Mouse (Mus musculus) right cerebral cortex, postnatal 36 days (tissue): ENCODE measurements around the gene Ssh1.

ENCODE experiments used
- DNase-seq, 2 experiments: peaks; one replicate each; pipeline ENCODE4 v3.0.0; 2022; ENCODE audit warnings: low spot score in 2 of 2, mixed read lengths in 1 of 2

Gene Ssh1

DNA sequence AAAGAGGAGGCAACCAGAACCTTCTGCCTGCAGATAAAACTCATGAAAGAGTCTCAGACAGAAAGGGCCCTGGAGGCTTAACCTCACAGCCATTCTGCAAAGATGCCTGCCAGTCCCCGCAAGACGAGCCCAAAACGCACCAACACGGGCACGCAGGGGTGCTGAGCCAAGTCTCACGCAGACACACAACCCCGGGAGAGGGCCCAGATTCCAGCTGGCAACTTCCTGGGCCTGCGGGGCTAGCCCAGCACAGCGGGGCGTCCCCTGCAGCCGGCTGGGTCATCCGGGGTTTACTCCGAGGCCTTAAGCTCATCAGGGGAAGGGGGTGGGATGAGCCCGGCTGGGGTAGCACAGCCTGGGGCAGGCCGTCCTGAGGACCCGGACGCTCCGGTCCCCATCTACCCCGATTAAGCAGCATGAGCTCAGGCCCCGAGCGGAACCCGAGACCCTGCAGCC lies 635 bp downstream of the Ssh1 start:
- DNase-seq, result peak in 1 of 2 experiments; percentile 32

DNA sequence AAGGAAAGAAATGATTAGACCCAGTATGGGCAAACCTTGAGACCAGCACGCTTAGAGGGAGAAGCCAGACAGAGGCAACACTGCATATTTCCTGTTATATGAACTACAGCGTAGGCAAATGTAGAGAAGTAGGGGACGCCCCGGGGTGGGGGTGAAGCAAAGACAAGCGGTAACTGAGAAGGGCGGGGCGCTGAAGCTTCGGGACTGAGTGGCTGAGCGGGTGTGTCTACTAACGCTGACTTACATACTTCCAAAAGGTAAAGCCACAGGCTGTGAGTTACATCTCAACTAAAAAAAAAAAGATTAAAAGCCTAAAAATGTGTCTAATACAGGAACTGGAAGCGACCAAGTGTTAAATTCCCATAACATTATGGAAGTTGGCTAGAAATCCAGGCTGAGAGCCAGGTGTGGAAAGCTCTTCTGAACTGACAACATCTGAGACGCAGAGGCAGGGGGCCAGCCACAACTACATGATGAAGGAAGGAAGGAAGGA lies 1.3 kb downstream of the Ssh1 start:
- no peak for DNase-seq

DNA sequence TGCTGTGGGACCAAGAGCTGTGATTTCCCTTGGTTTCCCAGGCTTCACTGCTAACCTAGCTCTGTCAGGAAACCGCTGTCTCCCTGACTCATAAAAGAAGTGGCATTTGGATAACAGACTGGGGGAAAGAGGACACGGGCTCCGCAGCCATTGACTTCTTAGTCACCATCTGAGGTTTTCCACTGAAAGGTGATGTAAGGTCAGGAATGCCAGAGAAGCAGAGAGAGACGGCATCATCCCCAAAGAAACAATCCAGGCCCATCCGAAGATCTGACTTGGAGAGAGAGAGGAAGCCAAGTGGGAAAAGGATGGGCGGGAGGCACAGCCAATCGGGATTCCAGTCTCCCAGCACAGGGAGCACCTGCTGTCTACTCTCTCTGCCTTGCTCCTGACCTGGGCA lies 2.6 kb downstream of the Ssh1 start:
- no peak for DNase-seq

DNA sequence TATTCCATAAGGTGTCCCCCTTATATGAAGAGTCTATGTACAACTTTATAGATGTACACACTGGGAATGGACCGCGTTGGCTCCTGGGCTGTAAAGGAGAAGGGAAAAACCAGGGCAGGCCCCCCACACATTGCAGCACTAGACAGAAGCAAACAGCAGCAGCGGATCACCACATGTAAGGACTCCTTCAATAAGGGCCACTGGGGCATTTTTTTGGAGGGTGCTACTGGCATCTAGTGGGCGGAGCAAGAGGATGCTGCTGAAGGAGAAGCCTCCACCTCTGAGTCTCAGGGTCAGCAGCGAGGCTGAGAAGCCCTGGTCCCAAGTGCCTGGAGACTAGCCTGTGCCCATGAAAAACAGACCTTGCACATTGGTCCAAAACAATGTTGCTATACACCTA lies 3.1 kb downstream of the Ssh1 start:
- DNase-seq, result no peak

DNA sequence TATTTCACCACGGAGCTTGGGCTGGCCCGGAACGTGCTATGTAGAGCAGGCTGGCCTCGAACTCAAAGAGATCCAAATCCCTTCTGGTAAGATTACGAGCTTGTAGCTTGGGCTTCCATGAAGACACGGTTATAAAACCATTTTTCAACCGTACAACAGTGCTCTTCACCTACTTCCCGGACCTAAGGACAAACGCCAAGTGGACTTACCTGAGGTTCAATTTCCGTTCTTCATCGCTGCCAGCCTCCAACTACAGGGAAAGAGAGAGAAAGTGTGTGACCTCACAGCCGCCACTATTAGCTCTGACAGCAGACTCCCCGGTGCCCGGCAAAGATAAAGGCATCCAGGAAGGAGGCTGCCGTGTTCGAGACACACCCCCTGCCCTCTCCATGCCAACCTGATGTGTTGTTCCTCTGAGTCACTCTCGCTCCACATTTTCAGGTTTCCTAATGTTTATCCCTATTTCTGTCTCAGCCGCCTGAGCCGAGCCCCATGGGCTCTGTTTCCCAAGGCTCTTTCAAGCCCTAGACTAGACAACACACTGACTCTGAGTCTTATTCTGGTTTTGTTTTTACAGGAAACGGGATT lies 4.2 kb downstream of the Ssh1 start:
- DNase-seq, result no peak

DNA sequence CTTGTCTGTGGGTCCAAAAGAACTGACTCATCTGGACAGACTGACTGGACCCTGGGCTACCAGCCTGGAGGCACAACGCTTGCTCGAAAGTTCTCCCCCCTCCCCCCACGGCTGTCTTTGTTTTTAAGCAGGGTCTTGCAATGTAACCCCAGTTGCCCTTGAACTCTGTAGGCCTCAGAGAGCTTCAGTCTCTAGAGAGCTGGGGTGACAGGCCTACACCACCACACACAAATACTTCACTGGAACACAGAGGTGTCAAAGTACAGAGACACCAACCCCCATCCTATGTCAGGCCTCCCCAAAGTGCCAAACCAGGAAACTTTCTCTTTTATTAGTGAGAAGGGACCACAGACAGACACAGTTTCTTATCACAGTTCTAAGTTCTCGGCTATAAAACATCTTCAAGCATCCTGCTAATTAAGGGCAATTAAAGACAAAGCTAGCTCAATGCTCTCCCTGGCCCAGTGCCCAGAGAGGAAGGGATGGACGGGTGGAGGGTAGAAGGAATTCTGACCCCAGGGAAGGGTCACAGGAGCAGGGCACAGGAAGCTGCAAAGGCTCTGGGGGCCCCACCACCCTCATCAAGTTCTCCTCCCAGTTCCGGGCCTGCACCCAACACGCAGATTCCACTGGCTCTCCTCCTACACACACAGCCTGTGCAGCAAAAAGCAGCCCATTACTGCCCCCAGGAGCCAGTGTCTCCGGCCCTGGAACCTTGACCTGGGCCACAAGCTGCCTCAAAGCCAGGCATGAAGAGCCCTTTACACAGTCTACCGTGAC lies 7.3 kb downstream of the Ssh1 start:
- DNase-seq, result no peak

DNA sequence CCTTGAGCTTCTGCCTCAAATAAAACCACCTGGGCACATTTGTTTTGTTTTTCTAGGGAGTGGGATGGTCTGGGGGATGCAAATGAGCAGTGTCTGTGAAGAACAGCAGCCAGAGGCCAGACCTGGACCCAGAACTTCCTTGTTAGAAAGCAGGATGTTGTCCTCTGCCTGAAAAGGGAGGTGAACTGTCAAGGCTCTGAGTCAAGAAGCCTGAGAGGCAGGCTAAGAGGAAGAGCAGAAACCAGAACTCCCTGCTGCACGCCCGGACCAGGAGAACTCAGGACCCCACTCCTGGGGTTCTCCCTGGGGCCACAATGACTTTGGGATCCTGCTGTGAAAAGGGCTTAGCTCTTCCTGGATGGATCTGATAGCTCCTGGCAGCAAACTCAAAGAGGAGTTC lies 8.0 kb downstream of the Ssh1 start:
- no peak for DNase-seq

DNA sequence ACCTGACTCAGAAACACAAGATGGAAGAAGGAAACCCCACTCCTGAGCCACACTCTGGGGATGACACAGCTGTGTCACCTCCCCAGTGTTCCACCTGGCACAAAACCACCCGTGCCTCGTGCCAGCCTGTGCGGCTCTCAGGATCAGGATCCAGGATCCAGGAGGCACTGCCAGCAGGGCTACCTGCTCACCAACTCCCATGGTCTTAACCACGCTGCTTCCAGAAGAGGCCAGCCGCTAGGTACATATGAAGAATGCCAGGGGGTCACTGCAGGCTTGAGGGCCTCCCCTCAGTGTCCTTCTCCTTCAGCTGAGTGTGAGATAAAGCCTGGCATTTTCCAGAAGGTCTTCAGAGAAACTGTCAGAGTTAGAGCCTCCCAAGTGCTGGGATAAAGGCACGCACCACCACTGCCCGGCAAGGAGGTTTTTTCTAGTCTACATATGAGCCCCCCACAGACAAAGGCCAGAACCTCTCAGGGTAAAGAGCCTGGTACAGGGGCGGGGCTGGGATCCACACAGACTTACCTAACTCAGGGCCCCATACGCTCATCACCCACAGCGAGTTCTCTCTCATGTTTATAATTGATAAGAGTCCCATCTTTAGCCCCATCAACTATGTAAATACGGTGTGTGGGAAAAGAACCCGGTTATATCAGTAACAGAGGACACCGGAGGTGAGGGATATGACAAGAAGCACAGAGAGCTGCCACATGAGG lies 9.5 kb downstream of the Ssh1 start:
- no peak for DNase-seq

DNA sequence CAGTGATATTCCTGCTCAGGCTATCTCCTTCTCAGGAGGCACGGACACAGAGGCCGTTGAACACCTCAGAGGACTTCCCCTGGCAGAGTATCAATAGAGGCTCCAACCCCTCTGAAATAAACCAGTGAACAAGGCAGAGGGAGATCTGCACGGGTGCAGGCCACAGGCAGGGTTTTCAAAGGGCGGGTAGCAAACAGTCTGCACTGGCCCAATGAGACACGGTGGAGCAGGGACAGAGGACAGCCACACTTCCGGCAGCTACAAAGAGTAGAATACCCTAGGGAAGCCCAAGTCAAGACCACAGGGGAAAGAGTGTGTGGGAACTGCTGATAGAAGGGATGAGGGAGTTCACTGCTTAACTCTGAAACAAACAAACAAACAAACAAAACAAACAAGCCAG lies 10.2 kb downstream of the Ssh1 start:
- DNase-seq, result no peak

DNA sequence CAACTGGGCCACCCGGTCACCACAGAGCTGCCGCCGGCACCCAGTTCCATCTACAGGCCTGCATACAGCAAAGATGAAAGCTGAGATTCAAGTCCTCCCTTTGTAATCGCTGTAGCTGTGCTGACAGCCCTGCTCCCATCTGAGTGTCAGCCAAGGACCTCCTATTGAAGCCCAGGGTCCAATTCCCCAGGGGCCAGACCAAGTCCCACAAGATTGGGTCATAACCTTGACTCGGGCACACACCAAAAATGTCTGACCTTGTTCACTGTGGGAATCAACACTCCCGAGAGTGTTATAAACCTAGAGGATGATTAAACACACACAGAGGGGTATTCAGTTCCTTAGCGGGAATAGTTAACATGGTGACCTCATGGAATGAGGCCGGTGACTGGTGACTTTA lies 11.9 kb downstream of the Ssh1 start:
- DNase-seq, result no peak

DNA sequence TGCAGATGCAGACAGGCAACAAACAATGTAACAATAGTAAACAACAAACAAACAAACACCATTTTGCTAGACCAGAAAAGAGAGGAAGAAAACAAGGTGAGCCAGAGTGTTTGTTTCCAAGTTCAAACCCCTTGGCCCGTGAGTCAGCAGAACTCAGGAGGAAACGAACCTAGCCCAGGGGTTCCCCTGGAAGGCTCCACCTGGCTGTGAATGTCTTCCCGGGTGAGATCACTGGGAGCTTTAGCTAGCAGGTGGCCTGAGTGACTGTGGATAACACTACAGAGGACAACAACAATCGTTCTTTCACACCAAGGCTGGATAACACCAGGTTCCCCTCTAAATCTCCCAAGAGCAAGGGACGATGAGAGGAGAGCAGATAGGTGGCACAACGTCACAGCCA lies 12.5 kb downstream of the Ssh1 start:
- DNase-seq, result no peak

DNA sequence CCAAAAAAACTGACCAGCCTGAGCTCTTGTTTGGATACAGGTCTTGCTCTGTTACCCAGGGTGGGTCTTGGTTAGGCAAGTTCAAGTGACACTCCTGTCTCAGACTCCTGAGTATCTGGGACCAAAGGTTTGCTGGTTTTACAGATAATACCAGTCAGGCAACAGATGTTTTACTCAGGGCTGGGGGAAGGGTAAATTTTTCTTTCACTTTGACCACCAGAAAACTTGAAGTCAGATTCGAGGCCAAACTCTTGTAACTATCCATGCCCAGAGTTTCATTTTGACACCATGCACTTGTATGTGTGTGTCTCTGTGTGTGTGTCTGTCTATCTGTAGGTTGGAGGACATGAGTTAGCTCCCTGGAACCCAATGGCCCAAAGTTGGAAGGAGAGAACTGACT lies 13.2 kb downstream of the Ssh1 start:
- no peak for DNase-seq

DNA sequence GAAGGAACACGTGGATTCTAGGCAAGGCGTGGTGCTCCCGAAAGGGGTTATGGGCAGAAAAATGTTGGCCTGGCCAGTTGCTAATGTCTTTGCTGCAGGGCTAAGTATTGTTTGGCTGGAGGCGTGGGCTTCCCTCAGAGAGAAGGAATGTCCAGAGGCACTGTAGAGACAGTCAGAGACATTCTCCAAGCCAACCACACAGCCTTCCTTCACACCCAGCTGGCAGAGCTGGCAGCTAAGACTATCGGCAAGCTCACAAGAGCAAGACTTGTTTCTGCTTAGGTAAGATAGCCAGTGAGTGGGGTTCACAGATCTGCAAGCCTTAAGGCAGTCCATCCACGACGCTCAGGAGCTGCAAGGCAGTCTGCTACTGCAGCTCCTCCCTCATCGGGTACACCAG lies 16.4 kb downstream of the Ssh1 start:
- no peak for DNase-seq

DNA sequence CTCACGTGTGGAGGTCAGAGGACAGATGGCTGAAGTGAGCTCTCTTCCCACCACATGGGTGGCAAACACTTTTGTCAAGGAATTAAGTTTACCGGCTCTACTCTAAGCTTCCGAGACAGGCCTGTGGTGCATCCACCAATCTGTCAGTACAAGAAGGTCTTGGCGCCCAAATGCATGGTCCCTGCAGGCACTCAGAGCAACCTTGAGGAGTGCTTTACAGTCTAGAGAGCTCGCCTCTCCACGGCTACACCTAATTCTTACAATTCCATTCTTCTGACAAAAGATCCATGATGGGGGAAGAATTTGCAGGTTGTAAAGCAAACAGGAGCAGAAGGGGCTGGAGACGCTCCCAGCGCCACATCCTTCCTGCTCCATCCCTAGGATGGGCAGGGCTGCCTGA lies 17.1 kb downstream of the Ssh1 start:
- DNase-seq, result no peak

DNA sequence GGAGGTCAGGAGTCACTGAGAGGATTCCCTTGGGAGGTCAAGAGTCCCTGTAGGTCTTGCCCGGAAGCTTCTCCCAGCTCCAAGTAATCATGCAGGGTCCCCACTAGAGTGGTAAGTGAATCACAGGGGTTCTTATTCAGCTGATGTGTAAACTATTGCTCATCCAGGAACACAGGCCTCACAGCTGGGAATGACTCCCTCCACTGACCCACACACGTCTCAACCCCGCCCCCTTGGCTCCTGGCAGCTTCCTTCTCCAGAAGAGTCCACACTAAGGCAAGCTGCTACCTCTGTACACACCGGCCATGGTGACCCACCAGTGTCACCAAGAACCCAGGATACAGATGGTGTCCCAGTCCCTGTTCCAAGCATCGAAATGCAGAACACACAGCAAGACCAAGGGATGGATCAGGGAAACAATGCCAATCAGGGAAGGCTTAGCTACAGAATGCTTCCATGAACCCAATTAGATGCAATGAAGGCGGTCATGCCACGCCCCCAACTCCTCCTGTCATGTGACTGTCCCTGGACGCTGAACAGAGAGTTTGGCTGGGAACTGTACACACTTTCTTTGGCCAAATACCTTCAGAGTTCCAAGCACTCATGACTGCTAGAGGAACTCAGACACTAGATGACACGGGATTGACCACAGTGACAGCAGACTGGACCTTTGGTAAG lies 18.0 kb downstream of the Ssh1 start:
- no peak for DNase-seq

DNA sequence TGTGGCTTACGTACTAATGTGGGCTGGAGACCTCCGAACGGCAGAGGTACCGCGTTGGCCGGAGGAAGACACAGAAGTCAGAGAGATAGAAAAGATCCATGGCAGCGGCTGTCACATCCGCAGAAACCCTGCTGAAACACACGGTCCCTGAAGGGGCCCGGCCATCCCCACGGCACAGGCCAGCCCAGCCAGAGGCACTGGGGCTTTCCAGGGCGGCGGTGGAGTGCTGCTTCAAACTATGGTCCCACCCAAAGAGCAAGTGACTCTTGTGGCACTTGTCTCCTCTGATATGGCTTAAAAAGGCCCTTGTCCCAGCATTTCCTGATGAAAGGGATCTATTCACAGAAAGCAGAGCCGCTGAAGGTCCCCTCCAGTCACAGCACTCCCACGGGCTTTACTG lies 19.1 kb downstream of the Ssh1 start:
- DNase-seq, result no peak

DNA sequence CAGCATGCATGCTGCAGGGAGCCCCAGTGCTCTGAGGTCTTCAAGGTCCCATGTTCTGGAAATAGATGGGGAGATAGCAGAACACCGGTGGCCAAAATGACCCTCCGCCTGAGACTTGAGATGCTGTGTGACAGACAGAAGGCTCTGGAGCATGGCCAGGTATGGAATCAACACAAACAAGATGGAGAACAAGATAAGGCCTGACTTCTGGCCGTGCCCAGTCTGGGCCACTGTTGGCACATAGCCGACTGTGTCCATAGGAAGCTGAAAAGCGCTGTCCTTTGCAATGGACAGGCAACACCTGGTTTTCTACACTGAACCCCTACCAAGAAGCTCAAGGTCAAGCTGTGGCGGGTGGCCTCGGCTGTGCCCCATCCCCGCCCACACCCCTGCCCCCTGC lies 19.9 kb downstream of the Ssh1 start:
- no peak for DNase-seq

DNA sequence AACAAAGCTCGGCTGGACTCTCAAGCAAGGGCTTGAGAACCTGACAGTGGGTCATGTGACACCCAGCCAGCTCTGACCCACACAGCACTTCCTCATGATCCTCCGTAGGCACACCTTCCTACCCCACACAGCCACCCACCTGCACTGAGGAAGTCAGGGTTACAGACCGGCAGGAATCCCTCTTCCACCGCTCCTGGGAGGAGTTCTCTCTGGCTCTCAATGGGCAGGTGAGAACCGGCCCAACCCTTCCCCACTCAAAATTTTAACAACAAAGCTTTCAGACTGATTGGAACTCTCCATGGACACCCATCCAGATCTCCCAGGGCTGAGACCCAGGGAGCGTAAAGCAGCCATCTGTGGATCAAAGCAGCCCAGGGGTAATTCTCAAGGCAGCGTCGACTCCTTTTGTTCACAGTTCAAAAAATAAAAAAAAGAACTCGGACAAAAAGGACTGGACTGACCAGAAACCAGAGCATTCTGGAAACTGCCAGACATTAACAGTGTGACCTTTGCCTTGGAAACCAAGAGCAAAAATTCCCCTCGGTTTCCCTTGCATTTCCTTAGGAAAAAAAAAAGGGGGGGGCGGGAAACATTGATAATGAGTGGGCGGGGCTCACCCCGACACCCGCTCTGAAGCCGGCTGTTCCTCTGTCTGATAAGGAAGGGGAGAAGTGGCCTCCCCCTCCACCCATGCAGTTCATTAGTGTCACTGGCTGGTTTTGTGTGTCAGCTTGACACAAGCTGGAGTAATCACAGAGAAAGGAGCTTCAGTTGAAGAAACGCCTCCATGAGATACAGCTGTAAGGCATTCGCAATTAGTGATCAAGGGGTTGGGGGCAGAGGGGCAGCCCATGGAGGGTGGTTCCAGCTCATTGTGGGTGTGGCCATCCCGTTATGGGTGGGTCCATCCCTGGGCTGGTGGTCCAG lies 20.8 kb downstream of the Ssh1 start:
- DNase-seq, result no peak

DNA sequence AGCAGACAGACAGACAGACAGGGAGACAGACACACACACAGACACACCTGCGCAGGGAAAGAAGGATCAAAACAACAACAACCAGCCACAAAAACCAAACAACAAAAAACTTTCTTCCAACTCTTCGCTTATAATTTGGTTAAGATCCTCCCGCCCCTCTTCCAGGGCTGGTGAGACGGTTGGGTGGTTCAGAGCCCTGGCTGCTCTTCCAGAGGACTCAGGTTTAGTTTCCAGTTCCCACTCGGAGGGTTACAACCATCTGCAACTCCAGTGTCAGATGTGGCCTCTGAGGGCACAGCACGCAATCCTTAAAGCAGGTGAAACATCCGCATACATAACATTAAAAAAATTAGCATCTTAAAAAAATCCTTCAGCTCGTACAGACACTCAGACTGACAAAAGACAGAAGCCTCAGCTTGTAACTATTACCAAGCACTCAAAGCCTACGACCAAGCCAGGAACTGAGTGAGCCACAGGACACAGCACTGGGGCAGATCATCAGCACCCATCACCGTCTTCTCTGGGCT lies 22.2 kb downstream of the Ssh1 start:
- no peak for DNase-seq

DNA sequence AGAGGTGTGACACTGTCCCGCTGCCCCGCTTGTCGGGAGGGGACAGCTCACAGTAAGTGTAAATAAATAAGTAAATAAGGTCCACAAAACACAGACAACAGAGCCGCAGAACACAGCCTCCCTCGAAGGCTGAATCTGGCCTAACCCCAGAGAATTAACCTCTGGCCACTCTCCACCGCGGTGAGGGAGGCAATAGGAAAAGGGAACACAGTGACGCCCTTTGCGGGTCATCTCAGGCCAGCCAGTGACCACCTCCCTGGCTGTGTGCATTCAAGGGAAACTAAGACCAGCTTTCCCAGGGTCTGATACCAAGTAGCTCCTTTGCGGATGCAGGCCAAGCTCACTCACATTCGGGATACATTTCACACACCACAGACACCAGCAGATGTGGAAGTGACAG lies 25.3 kb downstream of the Ssh1 start:
- no peak for DNase-seq
